Mouse (Mus musculus) megakaryocyte, embryonic 14.5 days (primary cell): ENCODE data around the gene Cdc123.

ENCODE experiments used
- FLI1 ChIP-seq: IDR thresholded peaks from 2 replicates; pipeline ENCODE4 v1.6.1; 2012; ENCODE audit warnings: low read length, inconsistent platforms, mixed read lengths
- GATA1 ChIP-seq: IDR thresholded peaks from 3 replicates; pipeline ENCODE4 v1.6.1; 2012; ENCODE audit warnings: mixed read lengths, low read length, inconsistent platforms, borderline replicate concordance

- TF ChIP-seq GATA1 = no peak
- no peak for TF ChIP-seq FLI1
These were observed 86.4 kb downstream of the Cdc123 start for GRCm38 (mm10) chr2:5758569-5758968.
